Mouse (Mus musculus) erythroid progenitor cell, adult 5-6 weeks (primary cell): ENCODE measurements around the gene Vmn1r55. TPM values are rescaled to one million over a fixed set of nuclear protein-coding genes. Genes with fewer than 3 reads are reported as not detected.
"Not testable (repeated sequence)": the region's sequence is repeated elsewhere in the genome, so short reads cannot be mapped to it uniquely, and the experiment has no call there.

ENCODE experiments used
- ATAC-seq: replicated peaks from 2 replicates; pipeline ENCODE4 v1.8.0; 2016; ENCODE audit warnings: moderate number of reproducible peaks, mild to moderate bottlenecking, moderate TSS enrichment, inconsistent platforms; ENCODE audit not compliant: poor library complexity, low FRiP score, severe bottlenecking
- total RNA-seq, 2 experiments: library from RNA; stranded (forward) in 1 of 2; stranded (reverse) in 1 of 2; fragments of 150-400 nt in 1 of 2; fragments of 186-747, 209-891 nt in 1 of 2; gene quantifications; 2 replicates each; pipeline versions ENCODE4 v1.2.3 to v1.2.4; 2015 to 2017; ENCODE audit warnings: low replicate concordance in 2 of 2

Vmn1r55 gene
- total RNA-seq (2015; ENCODE audit: low replicate concordance) = not detected in 2 replicates
- total RNA-seq (2017; ENCODE audit: low replicate concordance) = 0.13 TPM in 1 of 2 replicates, not detected in the other

DNA sequence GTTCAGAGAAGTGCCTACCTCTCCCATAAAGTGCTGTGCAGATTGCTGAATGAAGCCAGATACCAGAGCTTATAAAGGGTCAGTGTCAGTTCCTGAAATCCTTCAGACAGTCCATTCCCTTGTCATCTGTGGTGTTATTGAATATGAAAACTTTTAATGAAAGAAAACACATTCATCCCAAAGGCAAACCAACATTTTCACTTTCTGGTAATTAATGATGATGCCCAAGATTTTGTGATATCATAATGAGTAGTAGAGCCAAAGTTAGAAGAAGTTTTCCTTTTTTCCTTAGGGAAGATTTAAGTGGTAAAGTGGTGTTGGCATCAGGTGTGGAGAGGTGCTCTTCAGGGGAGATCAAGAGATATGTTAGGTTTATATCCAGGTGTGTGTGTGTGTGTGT lies at the start of gene Vmn1r55:
Gene Vmn1r55 (minus strand): TSS at position 101 of the 400 bp plus-strand sequence.
- not testable (repeated sequence) for ATAC-seq

DNA sequence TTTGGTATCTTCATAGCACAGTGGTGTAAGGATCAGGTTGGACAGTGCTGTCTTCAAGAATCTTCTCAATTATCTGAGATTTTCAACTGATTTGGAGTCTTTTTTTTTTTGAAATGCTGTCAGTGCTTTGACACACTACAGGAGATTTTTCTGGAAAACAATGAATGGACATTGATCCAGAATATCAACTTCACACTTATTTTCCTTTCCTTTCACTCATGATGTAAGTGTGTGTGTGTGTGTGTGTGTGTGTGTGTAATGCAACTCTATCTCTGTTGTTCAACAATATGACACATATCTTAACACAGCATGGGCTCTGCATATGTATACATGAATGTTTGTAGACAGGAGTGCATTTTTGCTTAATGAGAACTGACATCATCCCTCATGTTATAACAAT lies 47.2 kb upstream of the Vmn1r55 start, which contains the start of gene Vmn1r56:
Gene Vmn1r56 (minus strand): TSS at position 101 of the 400 bp plus-strand sequence.
- not testable (repeated sequence) for ATAC-seq

- ATAC-seq = peak; percentile 89
Measured at GRCm38 (mm10) chr7:5125549-5126406, 23.7 kb downstream of the Vmn1r55 start, which contains the start of gene Rasl2-9. Rasl2-9 (minus strand) TSS chr7:5125950.

DNA sequence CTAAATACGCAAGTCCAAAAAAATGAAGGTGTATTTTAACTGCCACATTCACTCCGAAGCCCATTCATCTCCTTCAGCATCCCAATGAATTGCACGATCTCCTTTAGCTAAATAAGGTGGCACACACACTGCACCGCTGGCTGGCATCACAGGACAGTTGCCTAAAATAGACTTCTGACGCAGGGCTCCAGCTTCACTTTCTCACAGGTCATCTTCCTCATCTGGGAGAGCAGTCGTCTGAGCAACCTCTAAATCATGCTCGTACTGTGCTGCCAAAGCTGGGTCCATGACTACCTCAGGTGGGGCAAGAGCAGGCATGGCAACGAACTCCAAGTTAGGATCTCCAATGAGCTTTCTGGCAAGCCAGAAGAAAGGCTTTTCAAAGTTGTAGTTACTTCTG lies 24.4 kb downstream of the Vmn1r55 start:
- no peak for ATAC-seq

GRCm38 (mm10) chr7:5116850-5117249 lies 32.6 kb downstream of the Vmn1r55 start, which contains the start of gene Rfpl4:
Rfpl4 (minus strand) TSS chr7:5116950.
- no peak for ATAC-seq

GRCm38 (mm10) chr7:5112701-5113100 lies 36.8 kb downstream of the Vmn1r55 start:
- ATAC-seq = no peak

GRCm38 (mm10) chr7:5109301-5109700 lies 40.2 kb downstream of the Vmn1r55 start:
- no peak for ATAC-seq

DNA sequence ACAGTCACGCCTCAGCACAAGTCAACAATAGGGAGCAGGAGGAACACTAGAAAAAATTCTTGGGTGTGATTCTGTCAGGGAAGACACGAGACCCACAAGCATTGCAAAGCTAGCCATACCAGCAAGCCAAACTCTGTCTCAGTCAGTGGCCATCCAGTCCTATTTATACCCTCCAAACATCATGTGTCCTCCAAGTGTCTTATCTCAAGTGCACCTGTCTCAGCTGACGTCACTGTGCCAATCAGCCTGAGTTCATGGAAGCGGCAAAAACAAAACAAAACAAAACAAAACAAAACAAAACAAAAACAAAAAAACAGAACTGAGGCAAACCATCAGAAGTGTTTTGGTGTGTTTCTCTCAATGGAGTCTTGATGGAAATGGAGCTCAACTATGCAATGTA lies 41.2 kb downstream of the Vmn1r55 start:
- no peak for ATAC-seq

- no peak for ATAC-seq
Measured at GRCm38 (mm10) chr7:5102564-5102963, 46.9 kb downstream of the Vmn1r55 start.

GRCm38 (mm10) chr7:5101066-5101663 lies 48.3 kb downstream of the Vmn1r55 start:
- no peak for ATAC-seq

DNA sequence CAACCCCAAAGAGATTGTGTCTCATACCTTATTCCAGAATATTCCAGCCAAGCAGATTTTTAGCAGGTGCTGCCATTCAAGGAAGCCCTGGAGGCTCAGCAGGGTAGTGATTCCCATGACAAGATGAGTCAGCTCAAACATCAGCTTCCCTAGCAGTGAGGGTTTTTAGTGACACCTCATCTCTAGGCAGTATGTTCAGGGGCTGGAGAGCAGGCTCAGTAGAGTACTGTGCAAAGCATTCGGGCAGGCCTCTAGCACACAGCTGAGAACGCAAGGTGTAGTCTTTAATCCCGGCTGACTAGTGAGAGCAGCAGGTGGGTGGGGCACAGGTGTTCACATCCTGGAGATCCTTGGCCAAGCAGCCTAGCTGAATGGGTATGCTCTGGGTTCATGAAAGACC lies 49.7 kb downstream of the Vmn1r55 start:
- ATAC-seq = no peak

DNA sequence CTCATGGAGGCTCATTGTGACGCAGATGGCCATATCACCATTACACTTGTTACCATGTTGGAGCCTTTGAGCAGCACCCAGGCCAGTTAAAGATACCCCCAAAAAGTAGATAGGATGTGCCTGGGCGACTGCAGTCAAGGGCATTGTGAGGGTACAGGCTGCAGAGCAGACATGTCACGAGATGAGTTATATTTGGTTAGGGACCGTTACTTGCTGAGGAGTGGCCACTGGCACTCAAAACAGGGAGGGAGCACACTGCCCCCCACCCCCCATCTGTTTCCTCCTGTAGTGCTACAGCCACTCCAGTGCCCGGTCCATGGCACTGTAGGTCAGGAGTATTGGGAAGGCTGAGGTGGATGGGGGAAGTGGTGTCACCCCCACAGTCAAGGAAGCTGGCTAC lies 50.7 kb downstream of the Vmn1r55 start:
- ATAC-seq = no peak

GRCm38 (mm10) chr7:5092831-5093510 lies 56.5 kb downstream of the Vmn1r55 start:
- no peak for ATAC-seq

GRCm38 (mm10) chr7:5092381-5092780 lies 57.1 kb downstream of the Vmn1r55 start:
- no peak for ATAC-seq

- ATAC-seq = no peak
Measured at GRCm38 (mm10) chr7:5091008-5091728, 58.3 kb downstream of the Vmn1r55 start.

GRCm38 (mm10) chr7:5089853-5090252 lies 59.6 kb downstream of the Vmn1r55 start:
- ATAC-seq = no peak

DNA sequence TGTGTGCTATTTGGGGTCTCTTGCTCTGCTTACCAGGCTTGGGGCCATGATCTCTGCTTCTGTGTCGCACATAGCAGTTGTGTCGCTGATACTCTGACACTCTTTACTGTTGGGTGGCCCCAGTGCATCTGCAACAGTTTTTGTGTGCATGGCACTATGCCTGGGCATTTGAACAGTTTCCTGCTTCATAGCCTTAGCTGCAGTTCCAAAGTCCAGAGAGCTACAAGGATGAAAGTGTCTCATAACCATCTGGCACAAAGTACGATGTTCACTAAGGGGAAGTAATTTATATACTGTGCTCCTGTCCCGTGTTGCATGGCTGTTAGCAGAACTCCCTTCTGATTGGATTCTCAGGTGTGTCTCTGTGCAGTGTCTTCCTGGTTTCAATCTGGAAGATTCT lies 61.6 kb downstream of the Vmn1r55 start:
- no peak for ATAC-seq

GRCm38 (mm10) chr7:5086921-5087440 lies 62.5 kb downstream of the Vmn1r55 start:
- ATAC-seq = no peak

DNA sequence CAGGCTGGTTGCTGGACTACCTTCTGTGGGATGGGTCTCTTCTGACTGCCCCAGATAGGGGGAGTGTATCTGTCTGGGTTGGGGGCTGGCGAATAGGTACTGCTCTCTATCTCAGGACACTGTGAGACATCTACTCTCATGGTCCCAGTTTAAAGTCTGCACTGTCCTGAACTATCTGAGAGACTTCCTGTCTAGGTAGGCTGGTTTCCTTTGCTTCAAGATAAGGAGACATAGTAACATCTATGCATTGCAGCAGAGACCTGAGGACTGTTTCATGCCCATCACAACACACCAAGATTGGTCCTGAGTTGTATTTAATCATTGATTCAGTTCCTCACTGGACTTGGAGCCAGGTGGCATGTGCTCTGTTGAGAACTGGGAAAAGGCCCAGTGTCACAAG lies 64.0 kb downstream of the Vmn1r55 start:
- ATAC-seq = no peak
